Comparison of ENCODE assay signal across 12 mouse cellular contexts in genomic region chr9:42799242-42799641, GRCm38 (mm10).
DNase-seq lines count a peak whose midpoint lies in the region; ATAC-seq lines count a peak whose summit lies in the region.
"Had no signal": no experiment of that assay in that cellular context is flagged by ENCODE, and none has a peak within 500 bp of the region (broad histone marks: within the 10 kb centered on the region; RNA-seq: fewer than 3 reads in every experiment).

No protein-coding gene starts in this region.

- no peak overlapping the region for H3K9ac ChIP-seq in hindbrain, embryonic 15.5 days
- H3K9ac ChIP-seq in hindbrain, embryonic 13.5 days = no peak overlapping the region
- H3K9ac ChIP-seq: neural tube, embryonic 13.5 days had no signal

- 0 out of 2 replicates have a peak, but pooled peaks have one; percentile 35 for ATAC-seq in hindbrain, embryonic 15.5 days (ENCODE audit: low FRiP score, low read depth)
- ATAC-seq in hindbrain, embryonic 13.5 days (ENCODE audit: low FRiP score) = no peak
- peak; percentile 67 for ATAC-seq in megakaryocyte-erythroid progenitor cell, adult 5-6 weeks (replicated peaks; ENCODE audit: low FRiP score, low TSS enrichment, poor library complexity, severe bottlenecking)
- ATAC-seq: forebrain, embryonic 16.5 days had no signal

- H3K4me2 ChIP-seq in hindbrain, embryonic 15.5 days = no peak overlapping the region
- H3K4me2 ChIP-seq in hindbrain, embryonic 13.5 days = no peak overlapping the region
- H3K4me2 ChIP-seq: neural tube, embryonic 13.5 days had no signal

- peak; percentile 71 for DNase-seq in adrenal gland, postnatal 10 days
- no peak for DNase-seq in adrenal gland, adult 18-20 months (ENCODE audit: low spot score in 2 of 2)
- DNase-seq in ovary, postnatal 10 days (ENCODE audit: low spot score) = peak; percentile 18
- no peak for DNase-seq in ovary, adult 18-20 months (ENCODE audit: low spot score)
- no peak for DNase-seq in embryo, embryonic 9.5 days (ENCODE audit: extremely low spot score)
- DNase-seq: cerebellum, adult 8-10 months had no signal

- WGBS in hindbrain, embryonic 15.5 days = 42% methylated on average over 5 of the region's 5 CpGs
- WGBS in hindbrain, embryonic 13.5 days = 57% methylated on average over 5 of the region's 5 CpGs

- H3K4me1 ChIP-seq in hindbrain, embryonic 15.5 days (replicated peaks) = peaks cover 40% of the 10 kb centered on the region
- peaks cover 47% of the 10 kb centered on the region for H3K4me1 ChIP-seq in hindbrain, embryonic 13.5 days (replicated peaks)

- H3K9me3 ChIP-seq in hindbrain, embryonic 15.5 days = no peaks in the 10 kb centered on the region
- H3K9me3 ChIP-seq in hindbrain, embryonic 13.5 days = no peaks in the 10 kb centered on the region
- H3K9me3 ChIP-seq: neural tube, embryonic 13.5 days had no signal

- H3K4me3 ChIP-seq in hindbrain, embryonic 15.5 days = no peak overlapping the region
- H3K4me3 ChIP-seq in hindbrain, embryonic 13.5 days = no peak overlapping the region
- H3K4me3 ChIP-seq: neural tube, embryonic 13.5 days had no signal

- no peak overlapping the region for H3K27ac ChIP-seq in hindbrain, embryonic 15.5 days (replicated peaks)
- no peak overlapping the region for H3K27ac ChIP-seq in hindbrain, embryonic 13.5 days
- H3K27ac ChIP-seq: kidney, postnatal 0 days; neural tube, embryonic 13.5 days had no signal

- no peaks in the 10 kb centered on the region for H3K36me3 ChIP-seq in hindbrain, embryonic 15.5 days
- no peaks in the 10 kb centered on the region for H3K36me3 ChIP-seq in hindbrain, embryonic 13.5 days
- H3K36me3 ChIP-seq: neural tube, embryonic 13.5 days had no signal

- H3K27me3 ChIP-seq in hindbrain, embryonic 15.5 days = no peaks in the 10 kb centered on the region
- no peaks in the 10 kb centered on the region for H3K27me3 ChIP-seq in hindbrain, embryonic 13.5 days

Comparison
In these comparisons a context has a peak if more than half of its experiments do, and no peak if none do; other contexts are left out.
1. DNase-seq: peak in adrenal gland, postnatal 10 days (single experiment) and ovary, postnatal 10 days (single experiment); none in adrenal gland, adult 18-20 months (0 of 2), ovary, adult 18-20 months (single experiment) and embryo, embryonic 9.5 days (single experiment).